39 mouse cellular contexts compared by ENCODE assay signal in genomic region chr6:106738229-106738628, GRCm38 (mm10). TPM values are rescaled to one million over a fixed set of nuclear protein-coding genes. Genes with fewer than 3 reads are reported as not detected.
"Had no signal": no experiment of that assay in that cellular context is flagged by ENCODE, and none has a peak within 500 bp of the region (broad histone marks: within the 10 kb centered on the region; RNA-seq: fewer than 3 reads in every experiment).

No protein-coding gene starts in this region.

- H3K9ac ChIP-seq: heart, embryonic 13.5 days; heart, embryonic 15.5 days; hindbrain, embryonic 13.5 days; hindbrain, embryonic 15.5 days; kidney, embryonic 15.5 days; limb, embryonic 13.5 days; limb, embryonic 15.5 days had no signal

- DNase-seq: gastrocnemius, postnatal 14 days; gastrocnemius, postnatal 36 days; heart, adult 11 months; heart, adult 2 months; heart, postnatal 14 days; heart, postnatal 36 days; kidney, adult 11 months; kidney, adult 2 months; kidney, adult 9 months; kidney, postnatal 14 days; kidney, postnatal 36 days; layer of hippocampus, adult 9-11 months; layer of hippocampus, postnatal 36 days; left cerebral cortex, postnatal 4 days had no signal

- H3K27me3 ChIP-seq: heart, embryonic 13.5 days; heart, embryonic 15.5 days; hindbrain, embryonic 13.5 days; hindbrain, embryonic 15.5 days; kidney, embryonic 15.5 days; limb, embryonic 13.5 days; limb, embryonic 15.5 days had no signal

- H3K9me3 ChIP-seq: heart, embryonic 13.5 days; heart, embryonic 15.5 days; hindbrain, embryonic 13.5 days; hindbrain, embryonic 15.5 days; kidney, embryonic 15.5 days; limb, embryonic 13.5 days; limb, embryonic 15.5 days had no signal

- H3K27ac ChIP-seq: heart, adult 2 months; heart, embryonic 13.5 days; heart, embryonic 15.5 days; hindbrain, embryonic 13.5 days; hindbrain, embryonic 15.5 days; hindbrain, postnatal 0 days; kidney, embryonic 15.5 days; kidney, postnatal 0 days; limb, embryonic 13.5 days; limb, embryonic 15.5 days had no signal

- H3K4me3 ChIP-seq: heart, adult 2 months; heart, embryonic 13.5 days; heart, embryonic 15.5 days; hindbrain, embryonic 13.5 days; hindbrain, embryonic 15.5 days; kidney, embryonic 15.5 days; limb, embryonic 13.5 days; limb, embryonic 15.5 days had no signal

- H3K4me2 ChIP-seq: heart, embryonic 11.5 days; heart, embryonic 13.5 days; heart, embryonic 15.5 days; hindbrain, embryonic 13.5 days; hindbrain, embryonic 15.5 days; kidney, embryonic 15.5 days; limb, embryonic 13.5 days; limb, embryonic 15.5 days had no signal

- H3K36me3 ChIP-seq: heart, embryonic 13.5 days; heart, embryonic 15.5 days; hindbrain, embryonic 13.5 days; hindbrain, embryonic 15.5 days; kidney, embryonic 15.5 days; limb, embryonic 13.5 days; limb, embryonic 15.5 days had no signal

- H3K4me1 ChIP-seq: heart, embryonic 13.5 days; heart, embryonic 15.5 days; hindbrain, embryonic 13.5 days; hindbrain, embryonic 15.5 days; kidney, embryonic 15.5 days; limb, embryonic 13.5 days; limb, embryonic 15.5 days had no signal

- ATAC-seq: hindbrain, postnatal 0 days; intestine, embryonic 16.5 days had no signal

RNA-seq across cellular contexts. Expression of gene Il5ra, which starts 10.6 kb away (rescaled TPM):
- total RNA-seq: gastrocnemius, adult 18-20 months; gastrocnemius, adult 8-10 months; gastrocnemius, postnatal 14 days; gastrocnemius, postnatal 36 days; heart, postnatal 14 days; hindbrain, postnatal 0 days; layer of hippocampus, adult 18-20 months; layer of hippocampus, adult 8-10 months; layer of hippocampus, postnatal 14 days; layer of hippocampus, postnatal 36 days; left cerebral cortex, adult 18-20 months; left cerebral cortex, adult 8-10 months; left cerebral cortex, postnatal 10 days; left cerebral cortex, postnatal 25 days; left cerebral cortex, postnatal 4 days had no signal
- polyA plus RNA-seq: heart, embryonic 11.5 days; heart, embryonic 13.5 days; heart, embryonic 15.5 days; heart, postnatal 0 days; hindbrain, embryonic 11.5 days; hindbrain, embryonic 13.5 days; hindbrain, postnatal 0 days; intestine, embryonic 14.5 days; intestine, embryonic 16.5 days; limb, embryonic 11.5 days; limb, embryonic 13.5 days; liver, adult 2 months had no signal
